ENCODE assay signal across 26 mouse cellular contexts in genomic region chr4:22986763-22987468, GRCm38 (mm10).
DNase-seq lines count a peak whose midpoint lies in the region; ATAC-seq lines count a peak whose summit lies in the region.
"Had no signal": no experiment of that assay in that cellular context is flagged by ENCODE, and none has a peak within 500 bp of the region (broad histone marks: within the 10 kb centered on the region; RNA-seq: fewer than 3 reads in every experiment).

No protein-coding gene starts in this region.

- peak; percentile 52 for DNase-seq in embryo, embryonic 10 days (ENCODE audit: low spot score)
- no peak for DNase-seq in embryo, embryonic 9.5 days (ENCODE audit: extremely low spot score)
- DNase-seq in kidney, postnatal 4 days: no peak
- DNase-seq in forelimb bud, embryonic 11.5 days (ENCODE audit: low read depth, low spot score): peak; percentile 46
- DNase-seq in spleen, postnatal 10 days (ENCODE audit: low spot score in 2 of 2): no peak
- DNase-seq: adrenal gland, postnatal 14 days; cerebellum, adult 8-10 months; cerebellum, postnatal 36 days; gastrocnemius, postnatal 36 days; heart, adult 2 months; heart, postnatal 36 days; kidney, adult 2 months; layer of hippocampus, adult 9-11 months; left cerebral cortex, postnatal 4 days; liver, postnatal 0 days; lung, postnatal 10 days; right cerebral cortex, postnatal 14 days had no signal

- ATAC-seq in kidney, embryonic 16.5 days (ENCODE audit: low FRiP score, low TSS enrichment): peak; percentile 39; the same call in 1 of the 2 replicates
- ATAC-seq in neural tube, embryonic 12.5 days (ENCODE audit: low FRiP score, low read depth): peak; percentile 72; the same call in 1 of the 2 replicates
- ATAC-seq in heart, embryonic 12.5 days (ENCODE audit: insufficient number of reproducible peaks, low FRiP score): no peak
- ATAC-seq: liver, postnatal 0 days had no signal

- no peaks in the 10 kb centered on the region for H3K27me3 ChIP-seq in kidney, embryonic 16.5 days (ENCODE audit: insufficient read depth, low read length)
- no peaks in the 10 kb centered on the region for H3K27me3 ChIP-seq in neural tube, embryonic 12.5 days (replicated peaks)
- no peaks in the 10 kb centered on the region for H3K27me3 ChIP-seq in heart, embryonic 12.5 days (replicated peaks)
- H3K27me3 ChIP-seq: embryonic facial prominence, embryonic 13.5 days; heart, embryonic 15.5 days; hindbrain, embryonic 15.5 days; neural tube, embryonic 13.5 days had no signal

- WGBS in kidney, embryonic 16.5 days: 11% methylated on average over 4 of the region's 4 CpGs
- WGBS in neural tube, embryonic 12.5 days: 10% methylated on average over 4 of the region's 4 CpGs
- 71% methylated on average over 4 of the region's 4 CpGs for WGBS in heart, embryonic 12.5 days

- no peaks in the 10 kb centered on the region for H3K4me1 ChIP-seq in kidney, embryonic 16.5 days (ENCODE audit: insufficient read depth, low read length)
- peaks cover 9% of the 10 kb centered on the region; the same call in 1 of the 2 replicates for H3K4me1 ChIP-seq in neural tube, embryonic 12.5 days
- no peaks in the 10 kb centered on the region for H3K4me1 ChIP-seq in heart, embryonic 12.5 days (replicated peaks)
- H3K4me1 ChIP-seq: embryonic facial prominence, embryonic 13.5 days; heart, embryonic 15.5 days; hindbrain, embryonic 15.5 days had no signal

- no peak overlapping the region for H3K27ac ChIP-seq in kidney, embryonic 16.5 days (ENCODE audit: low read length)
- H3K27ac ChIP-seq in neural tube, embryonic 12.5 days: no peak overlapping the region
- H3K27ac ChIP-seq in heart, embryonic 12.5 days (ENCODE audit: poor library complexity, severe bottlenecking): no peak overlapping the region
- H3K27ac ChIP-seq: embryonic facial prominence, embryonic 13.5 days; heart, adult 2 months; heart, embryonic 15.5 days; hindbrain, embryonic 15.5 days; neural tube, embryonic 13.5 days had no signal

- no peaks in the 10 kb centered on the region for H3K36me3 ChIP-seq in kidney, embryonic 16.5 days (ENCODE audit: insufficient read depth, low read length)
- H3K36me3 ChIP-seq in neural tube, embryonic 12.5 days: no peaks in the 10 kb centered on the region
- no peaks in the 10 kb centered on the region for H3K36me3 ChIP-seq in heart, embryonic 12.5 days
- H3K36me3 ChIP-seq: embryonic facial prominence, embryonic 13.5 days; heart, embryonic 15.5 days; hindbrain, embryonic 15.5 days; neural tube, embryonic 13.5 days had no signal

- H3K4me2 ChIP-seq in kidney, embryonic 16.5 days (replicated peaks; ENCODE audit: low read depth, low read length): no peak overlapping the region
- H3K4me2 ChIP-seq in neural tube, embryonic 12.5 days (replicated peaks): no peak overlapping the region
- no peak overlapping the region for H3K4me2 ChIP-seq in heart, embryonic 12.5 days
- H3K4me2 ChIP-seq: embryonic facial prominence, embryonic 13.5 days; heart, embryonic 15.5 days; hindbrain, embryonic 15.5 days; liver, embryonic 11.5 days; midbrain, embryonic 11.5 days; neural tube, embryonic 13.5 days had no signal

- H3K9ac ChIP-seq in kidney, embryonic 16.5 days (replicated peaks; ENCODE audit: low read length): no peak overlapping the region
- H3K9ac ChIP-seq in neural tube, embryonic 12.5 days: no peak overlapping the region
- H3K9ac ChIP-seq in heart, embryonic 12.5 days: no peak overlapping the region
- H3K9ac ChIP-seq: embryonic facial prominence, embryonic 13.5 days; heart, embryonic 15.5 days; hindbrain, embryonic 15.5 days; liver, postnatal 0 days; neural tube, embryonic 13.5 days had no signal

- no peaks in the 10 kb centered on the region for H3K9me3 ChIP-seq in kidney, embryonic 16.5 days (ENCODE audit: low read length)
- no peaks in the 10 kb centered on the region for H3K9me3 ChIP-seq in neural tube, embryonic 12.5 days
- no peaks in the 10 kb centered on the region for H3K9me3 ChIP-seq in heart, embryonic 12.5 days (replicated peaks)
- H3K9me3 ChIP-seq: embryonic facial prominence, embryonic 13.5 days; heart, embryonic 15.5 days; hindbrain, embryonic 15.5 days; neural tube, embryonic 13.5 days had no signal

- H3K4me3 ChIP-seq in kidney, embryonic 16.5 days (ENCODE audit: low read length): no peak overlapping the region
- H3K4me3 ChIP-seq in neural tube, embryonic 12.5 days: no peak overlapping the region
- H3K4me3 ChIP-seq in heart, embryonic 12.5 days: no peak overlapping the region
- H3K4me3 ChIP-seq: embryonic facial prominence, embryonic 13.5 days; heart, adult 2 months; heart, embryonic 15.5 days; hindbrain, embryonic 15.5 days; neural tube, embryonic 13.5 days had no signal

Comparison
In these comparisons a context has a peak if more than half of its experiments do, and no peak if none do; other contexts are left out.
1. DNase-seq: peak in embryo, embryonic 10 days (single experiment) and forelimb bud, embryonic 11.5 days (single experiment); none in embryo, embryonic 9.5 days (single experiment), kidney, postnatal 4 days (0 of 2) and spleen, postnatal 10 days (0 of 2).